Comparison of ENCODE assay signal across 33 mouse cellular contexts in the genomic region with DNA sequence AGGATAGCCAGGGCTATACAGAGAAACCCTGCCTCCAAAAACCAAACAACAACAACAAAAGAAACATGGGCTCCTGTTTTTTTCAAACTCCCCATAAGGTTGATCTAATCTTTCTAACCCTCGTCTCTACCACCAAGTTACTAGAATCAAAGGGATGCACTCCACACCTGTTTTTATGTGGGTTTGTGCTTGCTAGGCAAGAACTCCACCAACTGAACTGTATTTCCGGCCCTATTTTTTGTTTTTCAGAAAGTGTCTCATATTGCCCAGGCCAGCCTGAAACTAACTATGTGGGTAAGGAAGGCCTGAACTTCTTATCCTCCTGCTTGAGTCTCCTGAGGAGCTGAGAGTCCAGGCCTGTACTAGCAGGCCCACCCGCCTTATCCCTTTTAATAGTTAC. TPM values are rescaled to one million over a fixed set of nuclear protein-coding genes. Genes with fewer than 3 reads are reported as not detected.
DNase-seq lines count a peak whose midpoint lies in the region; ATAC-seq lines count a peak whose summit lies in the region.
"Had no signal": no experiment of that assay in that cellular context is flagged by ENCODE, and none has a peak within 500 bp of the region (broad histone marks: within the 10 kb centered on the region; RNA-seq: fewer than 3 reads in every experiment).

No protein-coding gene starts in this region.

- no peaks in the 10 kb centered on the region for H3K27me3 ChIP-seq in forebrain, embryonic 10.5 days (ENCODE audit: poor library complexity, severe bottlenecking)
- no peaks in the 10 kb centered on the region for H3K27me3 ChIP-seq in kidney, embryonic 15.5 days
- H3K27me3 ChIP-seq: embryonic facial prominence, embryonic 15.5 days; heart, embryonic 12.5 days; limb, embryonic 15.5 days; neural tube, embryonic 12.5 days; stomach, embryonic 15.5 days had no signal

- peak; percentile 71 for ATAC-seq in activated CD4-positive, CD25-positive, alpha-beta regulatory T cell, adult 4 months
- ATAC-seq in kidney, embryonic 15.5 days (replicated peaks; ENCODE audit: low FRiP score): no peak
- ATAC-seq: forebrain, embryonic 14.5 days; midbrain, embryonic 16.5 days had no signal

- 95% methylated on average over 3 of the region's 3 CpGs for WGBS in forebrain, embryonic 10.5 days
- WGBS in kidney, embryonic 15.5 days: 89% methylated on average over 3 of the region's 3 CpGs

- H3K36me3 ChIP-seq in forebrain, embryonic 10.5 days (replicated peaks): peaks cover 86% of the 10 kb centered on the region
- H3K36me3 ChIP-seq in kidney, embryonic 15.5 days: peaks cover 80% of the 10 kb centered on the region

- H3K4me3 ChIP-seq in forebrain, embryonic 10.5 days: no peak overlapping the region
- H3K4me3 ChIP-seq in kidney, embryonic 15.5 days (replicated peaks): no peak overlapping the region
- H3K4me3 ChIP-seq: embryonic facial prominence, embryonic 10.5 days; embryonic facial prominence, embryonic 15.5 days; heart, embryonic 12.5 days; limb, embryonic 10.5 days; limb, embryonic 15.5 days; neural tube, embryonic 12.5 days; stomach, embryonic 15.5 days had no signal

- DNase-seq in CD4-positive helper T cell, adult 2 months (ENCODE audit: low read depth, low spot score): peak; percentile 79
- peak; percentile 65 for DNase-seq in CD4-positive, CD25-positive, alpha-beta regulatory T cell, adult 2 months (ENCODE audit: low read depth, low spot score)
- peak; percentile 32 to 57 for DNase-seq in thymus, postnatal 10 days (ENCODE audit: low spot score in 2 of 2)
- no peak for DNase-seq in forebrain, embryonic 10.5 days (ENCODE audit: extremely low spot score, low spot score)
- no peak for DNase-seq in testis, postnatal 10 days (ENCODE audit: low spot score)
- DNase-seq: adrenal gland, adult 8-10 months; B cell, adult 2 months; cerebellum, adult 2 months; cerebellum, postnatal 25 days; gastrocnemius, postnatal 25 days; heart, adult 18-20 months; heart, postnatal 10 days; kidney, adult 18-20 months; kidney, postnatal 4 days; layer of hippocampus, postnatal 36 days; lung, adult 2 months; lung, postnatal 10 days had no signal

- H3K4me2 ChIP-seq in kidney, embryonic 15.5 days: no peak overlapping the region
- H3K4me2 ChIP-seq: embryonic facial prominence, embryonic 15.5 days; heart, embryonic 12.5 days; hindbrain, embryonic 14.5 days; limb, embryonic 15.5 days; midbrain, embryonic 11.5 days; neural tube, embryonic 12.5 days; stomach, embryonic 15.5 days had no signal

- no peak overlapping the region for H3K27ac ChIP-seq in forebrain, embryonic 10.5 days
- no peak overlapping the region for H3K27ac ChIP-seq in kidney, embryonic 15.5 days
- H3K27ac ChIP-seq: embryonic facial prominence, embryonic 10.5 days; embryonic facial prominence, embryonic 15.5 days; hindbrain, embryonic 14.5 days; limb, embryonic 10.5 days; limb, embryonic 15.5 days; liver, embryonic 14.5 days; neural tube, embryonic 12.5 days; stomach, embryonic 15.5 days had no signal

- no peaks in the 10 kb centered on the region for H3K4me1 ChIP-seq in forebrain, embryonic 10.5 days
- H3K4me1 ChIP-seq in kidney, embryonic 15.5 days: no peaks in the 10 kb centered on the region
- H3K4me1 ChIP-seq: embryonic facial prominence, embryonic 10.5 days; embryonic facial prominence, embryonic 15.5 days; heart, embryonic 12.5 days; limb, embryonic 10.5 days; limb, embryonic 15.5 days; neural tube, embryonic 12.5 days; stomach, embryonic 15.5 days had no signal

- no peaks in the 10 kb centered on the region for H3K9me3 ChIP-seq in forebrain, embryonic 10.5 days
- no peaks in the 10 kb centered on the region for H3K9me3 ChIP-seq in kidney, embryonic 15.5 days (replicated peaks)
- H3K9me3 ChIP-seq: embryonic facial prominence, embryonic 10.5 days; embryonic facial prominence, embryonic 15.5 days; heart, embryonic 12.5 days; limb, embryonic 10.5 days; limb, embryonic 15.5 days; neural tube, embryonic 12.5 days; stomach, embryonic 15.5 days had no signal

- no peak overlapping the region for H3K9ac ChIP-seq in kidney, embryonic 15.5 days
- H3K9ac ChIP-seq: embryonic facial prominence, embryonic 15.5 days; heart, embryonic 12.5 days; hindbrain, embryonic 14.5 days; limb, embryonic 15.5 days; liver, embryonic 14.5 days; neural tube, embryonic 12.5 days; stomach, embryonic 15.5 days had no signal

RNA-seq across cellular contexts. Expression of a gene that starts 11.0 kb away (rescaled TPM):
- polyA plus RNA-seq in activated CD4-positive, CD25-positive, alpha-beta regulatory T cell, adult 4 months (2017; shearing (Covaris generic)): 10 to 100 TPM; 34.0 to 38.4 TPM
- 23.8 and 24.8 TPM in 2 replicates for polyA plus RNA-seq in forebrain, embryonic 10.5 days (2016; fragmentation: Nextera tagmentation; extraction: Ambion mirVana)
- polyA plus RNA-seq in kidney, embryonic 15.5 days (2015; fragmentation: Nextera tagmentation; extraction: Ambion mirVana): 23.7 and 25.5 TPM in 2 replicates

RNA-seq across cellular contexts. Expression of a gene that starts 25.8 kb away (rescaled TPM):
- polyA plus RNA-seq in activated CD4-positive, CD25-positive, alpha-beta regulatory T cell, adult 4 months (2017; shearing (Covaris generic)): 1,000 to 10,000 TPM; 1,430 to 1,870 TPM
- not detected in 2 replicates for polyA plus RNA-seq in forebrain, embryonic 10.5 days (2016; fragmentation: Nextera tagmentation; extraction: Ambion mirVana)
- not detected in 2 replicates for polyA plus RNA-seq in kidney, embryonic 15.5 days (2015; fragmentation: Nextera tagmentation; extraction: Ambion mirVana)
- polyA plus RNA-seq: cerebellum, adult 2 months; embryonic facial prominence, embryonic 10.5 days; forebrain, embryonic 14.5 days; heart, embryonic 12.5 days; hindbrain, embryonic 14.5 days; kidney, embryonic 16.5 days; limb, embryonic 10.5 days; midbrain, embryonic 11.5 days; midbrain, embryonic 16.5 days had no signal

RNA-seq across cellular contexts. Expression of a gene that starts 27.2 kb away (rescaled TPM):
- 1,000 to 10,000 TPM in 1 of 2 experiments, 100 to 1,000 TPM in 1; 682 to 1,081 TPM for polyA plus RNA-seq in activated CD4-positive, CD25-positive, alpha-beta regulatory T cell, adult 4 months (2017; shearing (Covaris generic))
- polyA plus RNA-seq in forebrain, embryonic 10.5 days (2016; fragmentation: Nextera tagmentation; extraction: Ambion mirVana): not detected in 2 replicates
- polyA plus RNA-seq in kidney, embryonic 15.5 days (2015; fragmentation: Nextera tagmentation; extraction: Ambion mirVana): not detected in 2 replicates
- polyA plus RNA-seq: embryonic facial prominence, embryonic 10.5 days; embryonic facial prominence, embryonic 15.5 days; forebrain, embryonic 14.5 days; heart, embryonic 12.5 days; hindbrain, embryonic 14.5 days; intestine, embryonic 14.5 days; kidney, embryonic 16.5 days; limb, embryonic 10.5 days; midbrain, embryonic 11.5 days; midbrain, embryonic 16.5 days; neural tube, embryonic 12.5 days had no signal

RNA-seq across cellular contexts. Expression of a gene that starts 33.9 kb away (rescaled TPM):
- polyA plus RNA-seq in activated CD4-positive, CD25-positive, alpha-beta regulatory T cell, adult 4 months (2017; shearing (Covaris generic)): 100 to 1,000 TPM; 538 to 670 TPM
- 509 and 532 TPM in 2 replicates for polyA plus RNA-seq in forebrain, embryonic 10.5 days (2016; fragmentation: Nextera tagmentation; extraction: Ambion mirVana)
- 714 and 843 TPM in 2 replicates for polyA plus RNA-seq in kidney, embryonic 15.5 days (2015; fragmentation: Nextera tagmentation; extraction: Ambion mirVana)

RNA-seq across cellular contexts. Expression of a gene that starts 55.0 kb away (rescaled TPM):
- 1,000 to 10,000 TPM in 1 of 2 experiments, 100 to 1,000 TPM in 1; 791 to 1,491 TPM for polyA plus RNA-seq in activated CD4-positive, CD25-positive, alpha-beta regulatory T cell, adult 4 months (2017; shearing (Covaris generic))
- polyA plus RNA-seq in forebrain, embryonic 10.5 days (2016; fragmentation: Nextera tagmentation; extraction: Ambion mirVana): not detected in 2 replicates
- 0.28 TPM in 1 of 2 replicates, not detected in the other for polyA plus RNA-seq in kidney, embryonic 15.5 days (2015; fragmentation: Nextera tagmentation; extraction: Ambion mirVana)
- polyA plus RNA-seq: embryonic facial prominence, embryonic 10.5 days; forebrain, embryonic 14.5 days; heart, embryonic 12.5 days; kidney, embryonic 16.5 days; limb, embryonic 10.5 days; liver, embryonic 14.5 days; midbrain, embryonic 11.5 days; midbrain, embryonic 16.5 days; neural tube, embryonic 12.5 days had no signal

Comparison
In these comparisons a context has a peak if more than half of its experiments do, and no peak if none do; other contexts are left out.
1. DNase-seq: peak in CD4-positive helper T cell, adult 2 months (single experiment), CD4-positive, CD25-positive, alpha-beta regulatory T cell, adult 2 months (single experiment) and thymus, postnatal 10 days (2 of 2); none in forebrain, embryonic 10.5 days (single experiment) and testis, postnatal 10 days (single experiment).
2. RNA of a gene that starts 25.8 kb away (polyA plus RNA-seq): 1,430 to 1,870 TPM in activated CD4-positive, CD25-positive, alpha-beta regulatory T cell, adult 4 months; not detected in kidney, embryonic 15.5 days and not detected in forebrain, embryonic 10.5 days; every median in the first group is over 1,000 times any median in the second.
3. RNA of a gene that starts 27.2 kb away (polyA plus RNA-seq): 682 to 1,081 TPM in activated CD4-positive, CD25-positive, alpha-beta regulatory T cell, adult 4 months; not detected in kidney, embryonic 15.5 days and not detected in forebrain, embryonic 10.5 days; every median in the first group is over 100 times any median in the second.